Mouse (Mus musculus) kidney, adult 8-10 months (tissue): ENCODE results near the gene Gm10840.

ENCODE experiments used
- DNase-seq, 2 experiments: peaks; one replicate each; pipeline ENCODE4 v3.0.0; 2022

Gene Gm10840

GRCm38 (mm10) chr11:106201337-106202122 is 40.9 kb downstream of the Gm10840 start:
- DNase-seq, result no peak

DNA sequence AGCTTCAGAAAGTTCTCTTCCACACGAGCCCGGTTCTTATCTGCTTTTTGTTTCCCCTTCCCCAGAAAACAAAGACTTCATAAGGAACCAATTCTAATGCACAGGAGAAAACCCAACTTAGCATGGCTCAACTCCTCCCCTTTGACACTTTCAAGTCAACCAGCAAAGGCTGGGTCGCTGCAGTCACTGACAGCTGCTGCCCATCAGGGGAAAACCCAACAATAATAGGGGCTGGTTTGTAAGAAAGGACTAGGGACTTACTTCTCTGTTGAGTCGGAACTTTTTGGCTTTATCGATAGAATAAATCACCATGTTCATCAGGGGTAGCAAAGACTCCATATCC is 41.4 kb downstream of the Gm10840 start, which contains the start of gene Strada:
TSS of gene Strada (minus strand) at position 46 of the 343 bp plus-strand sequence.
- DNase-seq, result no peak
